Mouse (Mus musculus): Measurements from ENCODE around the gene Cenpn.

DNA sequence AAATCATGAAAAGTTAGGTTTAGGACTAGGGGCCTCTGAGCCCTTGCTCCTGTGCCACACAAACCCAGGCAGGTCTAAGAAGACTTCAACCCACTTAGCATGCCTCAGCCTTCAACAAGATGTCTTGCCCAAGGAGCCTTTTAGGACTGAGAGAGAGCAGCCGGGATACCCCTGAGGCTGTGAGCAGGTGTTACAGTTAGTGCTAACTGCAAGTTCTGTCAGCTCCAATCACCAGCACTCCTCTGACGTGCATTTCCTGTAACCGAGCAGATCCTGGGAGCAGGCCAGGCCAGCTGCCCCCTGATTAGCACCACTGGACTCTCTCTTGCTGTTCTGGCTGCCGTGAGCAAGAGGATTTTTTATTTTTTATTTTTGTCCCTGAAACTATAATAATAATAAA lies 33.7 kb upstream of the Cenpn start:
- TF ChIP-seq CTCF (conservative IDR thresholded peaks at IDR 0.05; ENCODE audit: low read length) (no peak), POU5F1 (IDR thresholded peaks at IDR 0.05; ENCODE audit: borderline replicate concordance, low read length) (no peak), NANOG (IDR thresholded peaks at IDR 0.05; ENCODE audit: borderline replicate concordance, low read length) (no peak)

Measured in E14TG2a.4 (cell line).